Mouse (Mus musculus): ENCODE measurements at regions not wholly inside any gene's neighbourhood (a gene's known extent, or its start where the extent isn't known, plus 50 kb on each side); places are given as distances from the start of the nearest gene placed in this dataset.

GRCm38 (mm10) chr7:117092860-117093259 lies 287.9 kb upstream of the Xylt1 start:
- intact Hi-C loops (cut with DNase I), result no loop called here

- intact Hi-C loops (cut with DNase I), result no loop called here
Observed at GRCm38 (mm10) chr7:117097618-117098017, 283.2 kb upstream of the Xylt1 start.

DNA sequence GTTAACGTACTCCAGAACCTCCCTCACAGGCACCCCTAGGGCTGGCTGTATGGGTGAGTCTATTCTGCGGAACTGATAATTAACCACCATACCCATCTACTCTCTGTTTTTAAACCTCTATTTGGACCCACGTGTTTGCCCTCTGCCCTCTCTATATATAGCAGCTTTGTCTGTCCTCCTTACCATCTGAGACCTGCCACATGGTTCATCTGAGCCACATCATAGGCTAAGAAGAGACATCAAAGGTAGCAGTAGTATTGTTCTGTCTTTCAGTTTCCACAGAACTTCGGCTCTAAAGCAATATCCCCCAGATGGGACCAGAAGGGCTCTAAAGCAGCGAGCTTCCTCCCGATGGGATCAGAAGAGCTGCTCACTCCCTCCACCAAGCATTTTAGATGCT lies 281.7 kb upstream of the Xylt1 start:
- intact Hi-C loops (cut with DNase I), result no loop called here

- intact Hi-C loops (cut with DNase I), result no loop called here
Observed at GRCm38 (mm10) chr7:117103035-117103434, 277.7 kb upstream of the Xylt1 start.

GRCm38 (mm10) chr7:117106691-117107191 lies 274.0 kb upstream of the Xylt1 start:
- intact Hi-C loops (cut with DNase I), result no loop called here

- intact Hi-C loops (cut with DNase I), result no loop called here
Observed at GRCm38 (mm10) chr7:117108391-117108790, 272.4 kb upstream of the Xylt1 start.

- intact Hi-C loops (cut with DNase I), result no loop called here
Observed at GRCm38 (mm10) chr7:117127728-117128127, 253.1 kb upstream of the Xylt1 start.

DNA sequence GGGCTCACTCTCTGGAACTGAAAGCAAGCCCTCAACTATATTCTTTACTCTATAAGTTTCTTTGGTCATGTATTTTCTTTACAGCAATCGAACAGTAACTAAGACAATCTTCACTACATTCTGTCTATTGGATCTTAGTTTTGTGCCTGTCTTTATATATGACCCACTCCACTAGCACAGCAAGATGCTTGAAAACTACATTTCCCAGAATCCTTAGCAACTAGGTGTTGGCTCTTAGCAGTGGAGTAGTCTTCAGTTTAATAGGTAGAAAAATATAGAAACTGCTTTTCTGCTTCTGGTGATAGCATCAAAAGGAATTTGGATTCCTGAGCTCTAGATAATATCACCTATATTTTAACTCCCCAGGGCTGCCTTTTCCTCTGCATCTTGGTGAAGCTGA lies 245.9 kb upstream of the Xylt1 start:
- intact Hi-C loops (cut with DNase I), result no loop called here

- intact Hi-C loops (cut with DNase I), result no loop called here
Observed at GRCm38 (mm10) chr7:117138681-117139080, 242.1 kb upstream of the Xylt1 start.

DNA sequence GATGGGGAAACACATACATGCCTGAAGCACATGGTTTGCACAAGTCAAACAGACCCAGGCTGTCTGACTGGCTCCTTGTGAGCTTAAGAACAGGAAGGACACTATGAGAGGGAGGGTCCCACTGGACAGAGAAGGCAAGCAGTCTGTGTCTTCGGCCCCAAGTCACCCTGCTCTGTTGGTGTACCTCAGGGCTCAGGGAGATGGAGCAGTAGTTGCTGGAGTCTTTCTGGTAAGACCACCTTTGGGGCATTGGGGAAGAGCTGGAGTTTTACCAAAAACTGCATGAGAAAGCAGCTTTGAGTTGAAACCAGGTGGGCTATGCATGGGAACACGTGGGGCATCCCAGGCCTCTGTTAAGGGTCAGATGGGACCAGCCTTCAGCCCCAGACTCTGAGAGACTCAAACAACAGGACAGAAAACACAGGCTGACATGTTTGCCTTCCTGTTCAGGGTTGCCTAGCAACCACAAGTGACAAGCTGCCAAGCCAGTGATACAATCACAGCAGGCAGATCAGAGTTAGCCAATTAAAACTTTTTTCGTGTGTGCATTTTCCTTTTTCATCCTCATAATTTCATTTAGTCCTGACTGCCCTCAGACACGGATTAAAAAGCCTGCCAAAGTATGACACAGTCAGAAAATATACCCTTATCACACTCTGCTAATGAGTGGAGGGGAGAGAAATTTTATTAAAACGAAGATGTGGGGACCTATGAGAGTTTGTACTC lies 241.4 kb upstream of the Xylt1 start:
- intact Hi-C loops (cut with DNase I), result no loop called here

- intact Hi-C loops (cut with DNase I), result no loop called here
Observed at GRCm38 (mm10) chr7:117139971-117140247, 240.9 kb upstream of the Xylt1 start.

DNA sequence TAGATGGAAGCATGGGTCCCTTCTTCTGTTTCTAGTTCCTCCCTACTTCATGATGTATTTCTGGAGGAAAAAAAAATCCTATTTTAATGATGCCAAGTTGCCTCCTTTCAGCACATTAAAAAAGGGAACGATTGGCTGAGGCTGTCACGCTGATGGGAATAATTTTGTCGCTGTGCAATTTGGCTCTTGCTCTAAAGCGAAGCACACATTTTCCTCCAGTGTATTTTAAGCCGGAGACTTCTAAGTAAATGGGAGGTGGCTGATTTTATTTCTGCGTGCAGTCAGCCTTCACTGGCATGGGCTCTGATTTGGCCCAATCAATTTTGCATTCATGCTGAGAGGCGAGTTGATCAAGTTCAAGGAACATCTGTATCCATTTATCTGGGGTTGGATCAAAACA lies 234.0 kb upstream of the Xylt1 start:
- intact Hi-C loops (cut with DNase I), result no loop called here

DNA sequence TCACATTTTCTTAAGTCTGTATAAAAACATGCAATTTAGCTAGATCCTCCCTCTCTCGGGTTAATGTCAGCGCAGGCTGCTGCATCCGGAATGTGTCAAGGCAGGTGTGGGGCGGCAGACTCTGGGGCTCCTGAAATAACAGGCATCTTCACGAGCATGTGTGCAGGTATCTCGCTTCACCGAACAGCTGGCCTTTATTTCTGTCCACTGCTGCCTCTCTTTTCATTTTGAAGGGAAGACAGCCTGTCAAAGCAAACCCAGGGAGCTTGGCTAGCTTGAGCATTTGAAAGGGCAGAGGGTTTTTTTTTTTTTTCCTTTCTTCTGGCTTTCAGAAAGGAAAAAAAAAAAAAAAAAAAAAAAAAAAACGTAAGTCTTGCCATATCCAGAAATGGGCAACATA lies 230.4 kb upstream of the Xylt1 start:
- intact Hi-C loops (cut with DNase I), result no loop called here

- intact Hi-C loops (cut with DNase I), result no loop called here
Observed at GRCm38 (mm10) chr7:117153826-117154550, 226.8 kb upstream of the Xylt1 start.

- intact Hi-C loops (cut with DNase I), result no loop called here
Observed at GRCm38 (mm10) chr7:117161193-117161908, 219.4 kb upstream of the Xylt1 start.

DNA sequence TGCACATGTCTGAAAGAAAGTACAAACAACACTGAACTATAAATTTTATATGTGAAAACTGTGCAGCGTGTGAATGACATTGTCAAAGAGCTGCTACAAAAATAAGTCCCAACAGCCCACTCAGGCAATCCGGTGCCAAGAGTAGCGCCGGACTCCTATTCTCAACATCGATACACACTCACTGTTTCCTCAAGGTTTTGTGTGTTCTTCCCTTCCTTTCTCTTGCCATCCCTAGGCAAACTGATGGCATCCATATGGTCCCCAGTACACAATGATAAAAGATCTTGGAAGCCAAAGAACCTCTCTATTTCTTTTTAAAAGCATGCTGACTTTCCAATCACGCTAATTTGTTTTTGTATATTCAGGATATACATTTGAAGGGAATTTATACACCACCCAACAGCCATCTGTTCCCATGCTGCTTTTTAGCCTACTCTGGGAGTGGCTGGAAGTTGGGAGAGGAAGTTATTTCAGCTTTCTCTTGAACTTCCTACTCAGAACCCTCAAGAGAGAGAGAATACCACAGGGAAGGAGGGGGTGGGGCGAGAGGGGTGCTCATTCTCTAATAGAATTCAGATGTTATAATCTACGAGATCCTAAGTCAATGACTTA lies 205.9 kb upstream of the Xylt1 start:
- intact Hi-C loops (cut with DNase I), result no loop called here

GRCm38 (mm10) chr7:117184011-117184410 lies 196.8 kb upstream of the Xylt1 start:
- intact Hi-C loops (cut with DNase I), result loop anchor here (10.0 kb wide), 1 partner anchor 479 kb away; no protein-coding TSS in a partner anchor

DNA sequence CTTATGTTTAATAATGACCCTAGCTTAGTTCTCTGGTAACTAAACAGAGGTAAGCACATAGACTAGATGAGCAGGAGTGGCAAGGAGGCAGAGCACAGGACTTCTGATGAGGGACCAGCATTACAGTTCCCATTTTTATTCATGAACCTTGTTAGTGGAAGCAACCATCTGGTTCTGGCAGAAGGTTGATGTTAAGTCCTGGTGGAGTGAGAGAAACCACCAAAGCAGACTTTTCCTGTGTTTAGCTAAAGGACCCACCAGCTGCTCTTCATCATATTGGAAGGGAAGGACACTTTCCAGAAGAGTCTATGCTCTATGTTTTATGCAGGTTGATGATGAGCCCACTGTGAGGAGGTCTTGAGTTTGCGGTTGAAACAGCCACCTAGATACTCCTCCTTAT lies 194.9 kb upstream of the Xylt1 start:
- intact Hi-C loops (cut with DNase I), result loop anchor here (10.0 kb wide), 1 partner anchor 481 kb away; no protein-coding TSS in a partner anchor

- intact Hi-C loops (cut with DNase I), result no loop called here
Observed at GRCm38 (mm10) chr7:117196611-117197010, 184.2 kb upstream of the Xylt1 start.

DNA sequence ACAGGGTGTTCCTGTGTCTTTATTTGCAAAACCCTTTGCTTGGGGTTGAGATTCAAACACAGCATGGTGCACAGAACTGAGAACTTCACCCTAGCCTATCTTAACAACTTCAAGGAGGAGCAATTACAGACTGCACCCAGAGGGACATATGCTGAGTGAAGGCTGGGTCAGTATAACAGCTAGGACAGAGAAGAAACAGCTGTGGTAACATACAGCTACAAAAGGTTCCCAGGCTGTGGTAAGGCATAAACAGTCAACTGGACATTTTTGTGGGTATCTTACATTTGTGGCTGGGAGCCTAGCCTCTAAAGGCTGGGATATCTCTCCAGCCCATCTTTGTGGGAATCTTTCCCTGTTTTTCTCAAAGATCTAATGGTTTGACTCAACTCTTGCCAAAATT lies 154.5 kb upstream of the Xylt1 start:
- intact Hi-C loops (cut with DNase I), result no loop called here

DNA sequence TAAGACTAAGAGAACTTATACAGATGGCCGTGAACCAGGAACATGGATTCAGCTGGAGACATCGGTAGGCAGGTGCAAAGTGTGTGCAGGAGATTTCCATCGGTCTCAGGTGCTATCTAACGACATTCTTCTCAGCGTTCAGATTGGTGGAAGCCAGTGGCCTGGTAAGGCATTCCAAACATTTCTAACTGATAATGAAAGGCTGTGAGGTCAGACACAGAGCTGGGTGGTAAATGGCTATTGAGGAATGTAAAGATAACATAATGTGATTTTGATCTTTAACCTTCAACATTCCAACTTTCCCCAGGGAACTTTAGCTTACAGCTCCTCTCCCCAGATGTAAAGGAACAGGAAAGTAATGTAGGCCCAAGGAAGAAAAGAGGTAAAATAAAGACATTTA lies 151.2 kb upstream of the Xylt1 start:
- intact Hi-C loops (cut with DNase I), result no loop called here

DNA sequence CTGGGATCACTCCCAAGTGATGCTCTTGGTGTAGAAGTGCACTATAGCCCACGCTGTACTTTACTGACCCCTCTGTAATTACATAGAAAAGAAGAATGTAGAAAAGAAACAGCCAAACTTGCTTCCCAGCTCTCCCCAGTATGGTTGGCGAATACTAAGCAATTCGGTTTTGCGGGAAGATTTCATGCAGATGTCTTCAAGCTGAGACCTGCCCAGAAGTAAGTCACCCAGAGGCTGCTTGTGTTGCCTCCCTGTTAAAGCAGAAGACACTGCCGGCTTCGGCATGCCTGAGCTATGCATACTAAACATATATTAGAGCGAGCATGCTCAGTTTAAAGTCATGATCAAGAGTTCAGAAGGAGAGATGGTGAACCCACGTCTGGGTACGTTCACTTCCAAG lies 124.0 kb upstream of the Xylt1 start:
- intact Hi-C loops (cut with DNase I), result loop anchor here (5.0 kb wide), 1 partner anchor 115 kb away; no protein-coding TSS in a partner anchor
